Mouse (Mus musculus) layer of hippocampus, adult 2 months (tissue): ENCODE measurements at regions not wholly inside any gene's neighbourhood (a gene's known extent, or its start where the extent isn't known, plus 50 kb on each side); places are given as distances from the start of the nearest gene placed in this dataset.

Source experiments
- DNase-seq, 2 experiments: peaks; one replicate each; pipeline ENCODE4 v3.0.0; 2022; ENCODE audit warnings: low spot score in 2 of 2
- H3K27ac ChIP-seq: fragments of 200-600 bp; 2 replicates; pipeline ENCODE4 v1.8.1; 2022
- H3K4me3 ChIP-seq: fragments of 200-600 bp; 2 replicates; pipeline ENCODE4 v1.8.1; 2022; ENCODE audit warnings: mild to moderate bottlenecking
- CTCF ChIP-seq: fragments of 200-600 bp; conservative IDR thresholded peaks from 2 replicates; pipeline ENCODE4 v1.8.1; 2022; ENCODE audit warnings: antibody characterized with exemption, mild to moderate bottlenecking, moderate library complexity

DNA sequence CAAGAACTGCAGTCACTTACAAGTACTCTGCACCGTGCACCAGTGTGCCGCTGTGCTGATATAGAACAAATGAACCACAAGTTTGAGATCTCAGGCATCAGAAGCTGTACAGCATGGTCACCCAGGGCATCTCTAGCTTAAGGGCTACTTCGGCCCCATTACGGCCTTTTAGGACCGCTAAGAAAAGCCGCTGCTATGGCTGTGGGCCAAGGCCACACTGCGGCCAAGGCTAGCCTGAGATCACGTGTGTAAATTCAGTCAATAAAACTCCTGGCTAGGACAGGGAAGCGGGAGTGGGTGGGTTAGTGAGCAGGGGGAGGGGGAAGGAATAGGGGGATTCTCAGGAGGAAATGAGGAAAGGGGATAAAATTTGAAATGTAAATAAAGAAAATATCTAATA lies 50.9 kb upstream of the Atp12a start:
- H3K27ac ChIP-seq: no peak overlapping the region
- peak in 1 of 2 experiments; percentile 11 for DNase-seq
- no peak overlapping the region for H3K4me3 ChIP-seq
- TF ChIP-seq CTCF: no peak

DNA sequence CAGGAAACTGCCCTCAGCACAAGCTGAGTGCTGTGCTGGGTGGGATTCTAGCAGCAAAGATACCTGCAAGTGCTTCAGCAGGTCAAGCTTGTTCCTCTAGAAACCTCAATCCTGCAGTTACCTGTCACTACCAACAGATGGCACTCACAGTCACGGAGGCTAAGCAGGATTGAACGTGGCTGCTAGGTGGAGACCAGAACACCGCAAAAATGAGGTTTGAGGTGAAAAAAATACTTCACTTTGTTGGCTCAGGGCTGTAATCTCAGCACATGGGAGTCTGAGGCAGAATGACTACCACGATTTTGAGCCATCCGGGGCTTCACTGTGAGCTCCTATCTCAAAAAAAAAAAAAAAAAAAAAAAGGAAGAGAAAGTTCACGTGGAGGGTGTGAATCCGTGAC lies 50.4 kb upstream of the Atp12a start:
- no peak overlapping the region for H3K4me3 ChIP-seq
- H3K27ac ChIP-seq: no peak overlapping the region
- peak; percentile 40 to 50 for DNase-seq
- peak; percentile 94 for TF ChIP-seq CTCF
